Mouse (Mus musculus) MEL (cell line): Measurements from ENCODE around the gene Tlr12.

ENCODE experiments used
- BHLHE40 ChIP-seq: IDR thresholded peaks from 2 replicates; pipeline ENCODE4 v1.6.1; 2012; ENCODE audit warnings: low read depth, mild to moderate bottlenecking, inconsistent platforms, low read length, improper control_type of control experiment, borderline replicate concordance
- CHD2 ChIP-seq: IDR thresholded peaks from 2 replicates; pipeline ENCODE4 v1.6.1; 2011; ENCODE audit warnings: low read length, improper control_type of control experiment
- CTCF ChIP-seq, 3 experiments: IDR thresholded peaks in 2 of 3; conservative IDR thresholded peaks in 1 of 3; 2 replicates each; pipeline ENCODE4 v1.5.1; 2011 to 2012; ENCODE audit warnings: low read length in 3 of 3, low read depth in 2 of 3, mild to moderate bottlenecking in 2 of 3, improper control_type of control experiment in 1 of 3, inconsistent platforms in 1 of 3, mixed read lengths in 1 of 3, moderate library complexity in 1 of 3; ENCODE audit not compliant: control insufficient read depth in 1 of 3, insufficient read depth in 1 of 3, poor library complexity in 1 of 3, severe bottlenecking in 1 of 3
- E2F4 ChIP-seq: IDR thresholded peaks from 2 replicates; pipeline ENCODE4 v1.6.1; 2011; ENCODE audit warnings: low read depth, low read length, improper control_type of control experiment, borderline replicate concordance
- EP300 ChIP-seq, 2 experiments: IDR thresholded peaks; 2 replicates each; pipeline ENCODE4 v1.6.1; 2011; ENCODE audit warnings: improper control_type of control experiment in 2 of 2, low read length in 2 of 2, low read depth in 1 of 2, mild to moderate bottlenecking in 1 of 2
- GABPA ChIP-seq: IDR thresholded peaks from 2 replicates; pipeline ENCODE4 v1.6.1; 2012; ENCODE audit warnings: low read depth, mild to moderate bottlenecking, inconsistent platforms, low read length, improper control_type of control experiment, moderate library complexity
- MAX ChIP-seq: IDR thresholded peaks from 2 replicates; pipeline ENCODE4 v1.6.1; 2011; ENCODE audit warnings: low read length, improper control_type of control experiment
- POLR2A ChIP-seq, 2 experiments: IDR thresholded peaks; 2 replicates each; pipeline ENCODE4 v1.6.1; 2011 to 2012; ENCODE audit warnings: low read length in 2 of 2, mild to moderate bottlenecking in 2 of 2, control low read depth in 1 of 2, improper control_type of control experiment in 1 of 2, low read depth in 1 of 2, moderate library complexity in 1 of 2; ENCODE audit not compliant: control insufficient read depth in 1 of 2, insufficient read depth in 1 of 2, poor library complexity in 1 of 2
- POLR2AphosphoS2 ChIP-seq: IDR thresholded peaks from 2 replicates; pipeline ENCODE4 v1.6.1; 2011; ENCODE audit warnings: low read length, improper control_type of control experiment
- TCF12 ChIP-seq: IDR thresholded peaks from 2 replicates; pipeline ENCODE4 v1.6.1; 2014; ENCODE audit warnings: low read depth, mild to moderate bottlenecking, inconsistent platforms, low read length, improper control_type of control experiment, moderate library complexity
- USF1 ChIP-seq: IDR thresholded peaks from 2 replicates; pipeline ENCODE4 v1.6.1; 2014; ENCODE audit warnings: low read depth, mild to moderate bottlenecking, inconsistent platforms, low read length, improper control_type of control experiment, moderate library complexity
- ZC3H11A ChIP-seq: IDR thresholded peaks from 2 replicates; pipeline ENCODE4 v1.6.1; 2012; ENCODE audit warnings: low read depth, mild to moderate bottlenecking, inconsistent platforms, low read length, improper control_type of control experiment
- ZKSCAN1 ChIP-seq: IDR thresholded peaks from 2 replicates; pipeline ENCODE4 v1.6.1; 2012; ENCODE audit warnings: low read depth, mild to moderate bottlenecking, inconsistent platforms, low read length, improper control_type of control experiment, moderate library complexity

DNA sequence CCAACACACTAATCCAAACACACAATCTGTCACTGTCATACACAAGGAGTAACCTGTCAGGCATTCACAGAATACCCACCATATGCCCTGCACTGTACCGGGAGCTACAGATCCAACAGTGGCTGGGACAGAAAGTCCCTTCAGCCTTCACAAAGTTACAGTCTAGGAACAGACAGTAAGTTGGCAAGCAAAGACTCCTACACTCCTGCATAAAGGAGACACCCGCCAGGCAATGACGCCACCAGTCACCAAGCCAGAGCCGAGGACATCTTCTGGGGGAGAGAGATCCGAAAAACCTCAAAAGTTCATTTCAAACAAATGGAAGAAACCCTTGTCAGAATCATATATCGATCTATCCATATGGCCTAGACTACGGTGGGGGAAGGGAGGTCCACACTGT is 11.8 kb downstream of the Tlr12 start:
- TF ChIP-seq GABPA, result no peak
- TF ChIP-seq POLR2AphosphoS2, result no peak
- TF ChIP-seq E2F4, result no peak
- TF ChIP-seq ZC3H11A, result no peak
- no peak for TF ChIP-seq CTCF (IDR thresholded peaks at IDR 0.05 in 2 of 3, conservative IDR thresholded peaks at IDR 0.05 in 1 of 3; ENCODE audit: control insufficient read depth in 1 of 3, insufficient read depth in 1 of 3, low read depth in 2 of 3, low read length in 3 of 3, poor library complexity in 1 of 3, severe bottlenecking in 1 of 3)
- no peak for TF ChIP-seq POLR2A (IDR thresholded peaks at IDR 0.05; ENCODE audit: control insufficient read depth in 1 of 2, insufficient read depth in 1 of 2, low read depth in 1 of 2, low read length in 2 of 2, poor library complexity in 1 of 2)
- TF ChIP-seq MAX, result no peak
- no peak for TF ChIP-seq ZKSCAN1
- TF ChIP-seq EP300 (IDR thresholded peaks at IDR 0.05; ENCODE audit: low read depth in 1 of 2, low read length in 2 of 2), result no peak
- no peak for TF ChIP-seq TCF12
- no peak for TF ChIP-seq USF1
- TF ChIP-seq BHLHE40, result no peak
- no peak for TF ChIP-seq CHD2
